Comparison of ENCODE assay signal across 27 mouse cellular contexts in the genomic region with DNA sequence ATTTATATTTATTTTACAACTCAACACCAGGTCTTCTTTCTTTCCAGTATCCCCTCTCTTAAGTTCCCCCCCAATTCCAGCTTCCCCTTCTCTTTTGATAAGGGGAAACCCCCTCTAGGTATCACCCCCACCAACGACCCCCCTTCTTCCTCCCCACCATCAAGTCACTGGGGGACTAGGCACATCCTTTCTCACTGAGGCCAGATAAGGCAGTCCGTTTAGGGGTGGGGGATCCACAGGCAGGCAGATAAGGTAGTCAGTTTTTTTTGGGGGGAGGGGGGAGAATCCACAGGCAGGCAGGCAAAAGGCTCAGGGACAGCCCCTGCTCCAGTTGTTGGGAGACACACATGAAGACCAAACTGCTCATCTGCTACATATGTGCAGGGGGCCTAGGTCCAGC. TPM values are rescaled to one million over a fixed set of nuclear protein-coding genes. Genes with fewer than 3 reads are reported as not detected.
DNase-seq lines count a peak whose midpoint lies in the region; ATAC-seq and TF ChIP-seq lines count a peak whose summit lies in the region.
"Had no signal": no experiment of that assay in that cellular context is flagged by ENCODE, and none has a peak within 500 bp of the region (broad histone marks: within the 10 kb centered on the region; RNA-seq: fewer than 3 reads in every experiment).

No protein-coding gene starts in this region.

- H3K9ac ChIP-seq in liver, embryonic 12.5 days, result no peak overlapping the region
- no peak overlapping the region for H3K9ac ChIP-seq in MEL (ENCODE audit: control insufficient read depth, low read depth, low read length, poor library complexity, severe bottlenecking)

- H3K4me3 ChIP-seq in liver, embryonic 12.5 days, result no peak overlapping the region
- peak overlapping the region; percentile 64 for H3K4me3 ChIP-seq in testis, adult 2 months (ENCODE audit: control insufficient read depth, low read depth, low read length)
- H3K4me3 ChIP-seq in MEL (ENCODE audit: control insufficient read depth in 1 of 2, insufficient read depth in 1 of 2, low read depth in 2 of 2, low read length in 2 of 2), result no peak overlapping the region

- WGBS in liver, embryonic 12.5 days (ENCODE audit: insufficient replicate concordance), result 15% methylated on average over 2 of the region's 2 CpGs

- H3K9me3 ChIP-seq in liver, embryonic 12.5 days (replicated peaks), result no peaks in the 10 kb centered on the region
- H3K9me3 ChIP-seq in MEL (replicated peaks; ENCODE audit: insufficient read depth, low read length), result no peaks in the 10 kb centered on the region
- H3K9me3 ChIP-seq: G1E had no signal

- H3K4me1 ChIP-seq in liver, embryonic 12.5 days, result peaks cover 13% of the 10 kb centered on the region
- H3K4me1 ChIP-seq in testis, adult 2 months (ENCODE audit: control insufficient read depth, insufficient read depth, low read length), result no peaks in the 10 kb centered on the region
- peaks cover 8 to 18% of the 10 kb centered on the region in 2 experiments; a peak in 3 of 4 replicates for H3K4me1 ChIP-seq in MEL (ENCODE audit: control insufficient read depth in 1 of 2, insufficient read depth in 2 of 2, low read length in 2 of 2)

- no peak overlapping the region for H3K27ac ChIP-seq in liver, embryonic 12.5 days
- H3K27ac ChIP-seq in testis, adult 2 months (ENCODE audit: control insufficient read depth, insufficient read depth, low read depth, low read length), result no peak overlapping the region
- no peak overlapping the region for H3K27ac ChIP-seq in MEL (ENCODE audit: control insufficient read depth, low read depth, low read length)

- no peak for ATAC-seq in liver, embryonic 12.5 days
- ATAC-seq: activated CD4-positive, CD25-positive, alpha-beta regulatory T cell, adult 4 months; CD4-positive, CD25-positive, alpha-beta regulatory T cell, adult 4 months; Patski had no signal

- H3K79me2 ChIP-seq in MEL (ENCODE audit: control insufficient read depth, insufficient read depth, low read length, poor library complexity), result no peaks in the 10 kb centered on the region

- peak; percentile 14 to 80; a peak in 2 of 4 replicates for TF ChIP-seq EP300 in MEL (IDR thresholded peaks at IDR 0.05; ENCODE audit: low read depth in 1 of 2, low read length in 2 of 2)

- no peak for TF ChIP-seq CTCF in testis, adult 2 months (IDR thresholded peaks at IDR 0.05; ENCODE audit: control insufficient read depth, insufficient read depth, insufficient replicate concordance, low read depth, low read length)
- TF ChIP-seq CTCF in MEL (IDR thresholded peaks at IDR 0.05 in 2 of 3, conservative IDR thresholded peaks at IDR 0.05 in 1 of 3; ENCODE audit: control insufficient read depth in 1 of 3, insufficient read depth in 1 of 3, low read depth in 2 of 3, low read length in 3 of 3, poor library complexity in 1 of 3, severe bottlenecking in 1 of 3), result no peak

- TF ChIP-seq POLR2A in testis, adult 2 months (IDR thresholded peaks at IDR 0.05; ENCODE audit: control insufficient read depth, low read depth, low read length), result no peak
- no peak for TF ChIP-seq POLR2A in MEL (IDR thresholded peaks at IDR 0.05; ENCODE audit: control insufficient read depth in 1 of 2, insufficient read depth in 1 of 2, low read depth in 1 of 2, low read length in 2 of 2, poor library complexity in 1 of 2)

- no peak overlapping the region for H3K4me2 ChIP-seq in liver, embryonic 12.5 days

- H3K27me3 ChIP-seq in liver, embryonic 12.5 days (replicated peaks), result no peaks in the 10 kb centered on the region
- no peaks in the 10 kb centered on the region for H3K27me3 ChIP-seq in testis, adult 2 months (ENCODE audit: control insufficient read depth, insufficient read depth, low read length)
- no peaks in the 10 kb centered on the region for H3K27me3 ChIP-seq in MEL (ENCODE audit: control insufficient read depth in 1 of 2, insufficient read depth in 2 of 2, low read length in 2 of 2)
- H3K27me3 ChIP-seq: CH12.LX, Patski had no signal

- DNase-seq in liver (peak; percentile 4), MEL (ENCODE audit: low read depth, low spot score) (peak; percentile 41)
- DNase-seq in testis, postnatal 10 days (ENCODE audit: low spot score), result no peak
- DNase-seq in urinary bladder, postnatal 25 days (ENCODE audit: low spot score), result no peak
- DNase-seq: adrenal gland, adult 2 months; adrenal gland, adult 8-10 months; adrenal gland, postnatal 10 days; adrenal gland, postnatal 14 days; adrenal gland, postnatal 25 days; adrenal gland, postnatal 36 days; B cell, adult 2 months; cerebellum, adult 11 months; cerebellum, adult 11-12 months; cerebellum, adult 18-20 months; cerebellum, adult 2 months had no signal

- TF ChIP-seq RAD21 in MEL (IDR thresholded peaks at IDR 0.05; ENCODE audit: low read depth, low read length), result no peak

- H3K36me3 ChIP-seq in liver, embryonic 12.5 days, result no peaks in the 10 kb centered on the region
- H3K36me3 ChIP-seq in testis, adult 2 months (ENCODE audit: control insufficient read depth, insufficient read depth, low read length), result no peaks in the 10 kb centered on the region
- H3K36me3 ChIP-seq in MEL (ENCODE audit: control insufficient read depth in 1 of 2, insufficient read depth in 2 of 2, low read length in 2 of 2), result peaks cover 0 to 20% of the 10 kb centered on the region in 2 experiments; a peak in 2 of 4 replicates
- H3K36me3 ChIP-seq: G1E had no signal

TF ChIP-seq in MEL, 35 proteins besides CTCF, POLR2A, EP300 and RAD21:
- TF ChIP-seq MAZ (IDR thresholded peaks at IDR 0.05; ENCODE audit: low read depth, low read length), result peak; percentile 87
- peak; percentile 50 for TF ChIP-seq MYB (IDR thresholded peaks at IDR 0.05; ENCODE audit: low read depth, low read length)
- TF ChIP-seq ETS1 (IDR thresholded peaks at IDR 0.05; ENCODE audit: low read depth, low read length), result peak; percentile 51
- peak; percentile 47; the same call in 1 of the 2 replicates for TF ChIP-seq TCF12 (IDR thresholded peaks at IDR 0.05; ENCODE audit: low read depth, low read length)
- TF ChIP-seq GABPA (IDR thresholded peaks at IDR 0.05; ENCODE audit: low read depth, low read length), result no peak
- TF ChIP-seq RCOR1 (IDR thresholded peaks at IDR 0.05; ENCODE audit: low read depth, low read length), result no peak

RNA-seq across cellular contexts. Expression of gene Gm6657, which starts 1.3 kb away (rescaled TPM):
- polyA plus RNA-seq in liver, embryonic 12.5 days (2016; fragmentation: Nextera tagmentation; extraction: Ambion mirVana), result not detected in 2 replicates
- polyA plus RNA-seq in testis, adult 2 months (2012; rRNA removed), result 11.0 and 17.2 TPM in 2 replicates
- not detected in 2 replicates for total RNA-seq in MEL (2012; rRNA removed)
- polyA plus RNA-seq in MEL (2012; ENCODE audit: insufficient read depth in 1 of 2, insufficient read length in 2 of 2, low read depth in 1 of 2, low replicate concordance in 2 of 2, missing spikeins in 1 of 2), result not detected
- total RNA-seq: adrenal gland, adult 18-20 months; adrenal gland, adult 2 months; adrenal gland, adult 8-10 months; adrenal gland, postnatal 10 days; adrenal gland, postnatal 14 days; adrenal gland, postnatal 25 days; adrenal gland, postnatal 36 days; adrenal gland, postnatal 4 days; CH12.LX; ES-E14; G1E had no signal
- polyA plus RNA-seq: activated CD4-positive, CD25-positive, alpha-beta regulatory T cell, adult 4 months; adrenal gland, adult 2 months; brain, embryonic 14.5 days; C2C12; CD4-positive, CD25-positive, alpha-beta regulatory T cell, adult 4 months; cerebellum, adult 2 months; G1E; Patski had no signal

RNA-seq across cellular contexts. Expression of gene Gphn, which starts 30.8 kb away (rescaled TPM):
- polyA plus RNA-seq in liver, embryonic 12.5 days (2016; fragmentation: Nextera tagmentation; extraction: Ambion mirVana), result 7.0 and 7.2 TPM in 2 replicates
- polyA plus RNA-seq in testis, adult 2 months (2012; rRNA removed), result 23.5 and 32.4 TPM in 2 replicates
- 23.1 and 26.4 TPM in 2 replicates for total RNA-seq in MEL (2012; rRNA removed)
- polyA plus RNA-seq in MEL (2012; ENCODE audit: insufficient read depth in 1 of 2, insufficient read length in 2 of 2, low read depth in 1 of 2, low replicate concordance in 2 of 2, missing spikeins in 1 of 2), result 10 to 100 TPM in 1 of 2 experiments, not detected in 1; 30.5 TPM

Comparison
In these comparisons a context has a peak if more than half of its experiments do, and no peak if none do; other contexts are left out.
1. DNase-seq: peak in liver (single experiment) and MEL (single experiment); none in testis, postnatal 10 days (single experiment) and urinary bladder, postnatal 25 days (single experiment).
2. RNA of gene Gm6657, which starts 1.3 kb away (polyA plus RNA-seq): 11.0 to 17.2 TPM in testis, adult 2 months; not detected in MEL and not detected in liver, embryonic 12.5 days; every median in the first group is over 10 times any median in the second.